Mouse (Mus musculus) stomach, embryonic 16.5 days (tissue): Measurements from ENCODE around the gene Srgap3. TPM values are rescaled to one million over a fixed set of nuclear protein-coding genes. Genes with fewer than 3 reads are reported as not detected.
A peak's percentile ranks its signal among the peaks of the same experiment; 100 is the strongest.

Experiments used
- ATAC-seq: fragments of 200-750 bp; cut with Nextera tagmentation; 2 replicates; pipeline ENCODE4 v1.8.0; 2017; ENCODE audit warnings: moderate number of reproducible peaks, moderate TSS enrichment; ENCODE audit not compliant: insufficient read depth, low FRiP score
- H3K27ac ChIP-seq: fragments of 300-500 bp; sonication (generic); 2 replicates; pipeline ENCODE4 v1.5.1; 2014; ENCODE audit warnings: low read length
- H3K27me3 ChIP-seq: fragments of 300-500 bp; sonication (generic); 2 replicates; pipeline ENCODE4 v1.6.1; 2014; ENCODE audit warnings: low read length, control low read depth, mixed read lengths; ENCODE audit not compliant: control insufficient read depth, insufficient read depth
- H3K36me3 ChIP-seq: fragments of 300-500 bp; sonication (generic); 2 replicates; pipeline ENCODE4 v1.6.1; 2014; ENCODE audit warnings: low read length; ENCODE audit not compliant: control insufficient read depth, insufficient read depth
- H3K4me1 ChIP-seq: fragments of 300-500 bp; sonication (generic); 2 replicates; pipeline ENCODE4 v1.6.1; 2014; ENCODE audit warnings: low read length, control low read depth, mixed read lengths; ENCODE audit not compliant: control insufficient read depth, insufficient read depth
- H3K4me2 ChIP-seq: fragments of 300-500 bp; sonication (generic); 2 replicates; pipeline ENCODE4 v1.6.1; 2014; ENCODE audit warnings: low read depth, low read length, mixed read lengths
- H3K4me3 ChIP-seq: fragments of 300-500 bp; sonication (generic); replicated peaks from 2 replicates; pipeline ENCODE4 v1.5.1; 2014; ENCODE audit warnings: mild to moderate bottlenecking, low read length
- H3K9ac ChIP-seq: fragments of 300-500 bp; sonication (generic); 2 replicates; pipeline ENCODE4 v1.6.1; 2014; ENCODE audit warnings: low read length
- H3K9me3 ChIP-seq: fragments of 300-500 bp; sonication (generic); replicated peaks from 2 replicates; pipeline ENCODE4 v1.6.1; 2016; ENCODE audit warnings: low read length, control low read depth; ENCODE audit not compliant: control insufficient read depth
- WGBS: fragments of 180-500 bp; shearing (Covaris S2); extraction: QIAGEN DNeasy Blood & Tissue Kit; methylation state at CpG from one replicate; pipeline ENCODE4 v1.1.7; 2014; 5-methylcytosine and 5-hydroxymethylcytosine counted together
- polyA plus RNA-seq: library from polyadenylated mRNA; unstranded; fragments of >200 nt; fragmentation: Nextera tagmentation; extraction: Ambion mirVana; gene quantifications from 2 replicates; pipeline ENCODE4 v1.2.1, GENCODE M21; 2015

The Srgap3 gene
- polyA plus RNA-seq, 1 experiment from 2014 or later, result 6.9 TPM

DNA sequence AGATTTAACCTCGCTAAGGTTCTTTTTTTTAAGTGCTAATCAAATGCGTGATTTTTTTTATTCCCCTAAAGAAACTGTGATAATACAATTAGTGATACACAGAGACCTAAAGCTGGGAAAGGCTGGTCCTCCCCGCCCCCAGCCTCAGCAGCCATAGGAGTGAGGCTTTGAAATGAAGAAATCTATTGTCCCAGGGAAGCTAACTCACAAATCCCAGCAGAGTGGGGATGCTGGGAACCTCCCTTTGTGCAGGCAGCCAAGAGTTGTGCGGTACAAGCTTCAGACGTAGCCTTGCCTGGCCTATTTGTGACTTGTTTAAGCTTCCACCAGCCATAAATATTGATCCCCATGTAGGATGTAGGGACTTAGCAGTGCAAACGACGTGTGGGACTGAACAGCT, 43.8 kb downstream of the Srgap3 start:
- Histone ChIP-seq H3K9me3 (no peaks in the 10 kb centered on the region), H3K27ac (peak overlapping the region; percentile 30; the same call in 1 of the 2 replicates), H3K4me3 (no peak overlapping the region), H3K4me2 (no peak overlapping the region), H3K27me3 (no peaks in the 10 kb centered on the region), H3K4me1 (peaks cover 10% of the 10 kb centered on the region), H3K9ac (0 out of 2 replicates have a peak overlapping the region, but pooled peaks have one; percentile 13), H3K36me3 (no peaks in the 10 kb centered on the region)
- WGBS, result 19% methylated on average over 7 of the region's 7 CpGs
- ATAC-seq, result no peak

DNA sequence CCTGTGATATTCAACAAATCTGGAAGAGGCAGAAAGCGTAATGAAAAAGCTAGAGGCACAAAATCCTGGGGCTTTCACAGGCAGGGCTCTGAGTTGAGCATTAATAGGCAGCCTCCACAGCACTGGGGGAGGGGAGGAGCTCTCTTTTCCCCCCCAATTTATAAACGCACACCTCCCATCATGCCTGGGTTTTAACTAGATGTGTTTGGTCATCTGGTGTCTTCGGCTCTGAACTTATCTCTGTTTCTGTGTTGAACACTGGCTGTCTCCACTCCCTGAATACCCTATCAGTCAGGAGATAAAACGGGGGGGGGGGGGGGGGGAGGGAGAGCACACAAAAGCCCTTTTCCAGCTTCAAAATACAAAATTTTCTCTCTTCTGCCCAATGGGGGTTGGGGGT, 44.3 kb downstream of the Srgap3 start:
- Histone ChIP-seq H3K4me3 (no peak overlapping the region), H3K9ac (no peak overlapping the region), H3K4me2 (no peak overlapping the region), H3K27me3 (no peaks in the 10 kb centered on the region), H3K4me1 (peaks cover 10% of the 10 kb centered on the region), H3K36me3 (no peaks in the 10 kb centered on the region), H3K9me3 (no peaks in the 10 kb centered on the region), H3K27ac (no peak overlapping the region)
- no peak for ATAC-seq
- WGBS, result 31% methylated on average over 4 of the region's 4 CpGs

DNA sequence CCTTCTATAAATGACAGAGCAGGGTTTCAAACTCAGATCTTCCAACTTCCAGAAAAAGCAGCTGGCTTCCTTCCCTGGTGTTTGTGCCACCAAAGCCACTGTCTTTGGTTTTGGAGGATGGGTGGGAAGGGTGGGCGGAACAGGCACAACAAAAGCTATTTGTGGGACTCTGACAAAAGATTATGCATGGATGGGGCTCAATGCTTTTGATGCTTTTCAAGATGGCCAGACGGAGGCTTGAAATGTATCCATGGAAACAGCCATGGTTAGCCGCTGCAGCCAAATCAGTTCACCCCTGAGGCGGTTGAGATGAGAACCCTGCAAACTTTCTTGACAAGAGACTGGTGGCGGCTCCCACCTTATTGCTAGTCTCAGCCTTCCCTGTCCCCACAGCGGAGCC, 46.8 kb downstream of the Srgap3 start:
- Histone ChIP-seq H3K27ac (no peak overlapping the region), H3K9ac (no peak overlapping the region), H3K27me3 (no peaks in the 10 kb centered on the region), H3K4me2 (no peak overlapping the region), H3K4me1 (peaks cover 10% of the 10 kb centered on the region), H3K4me3 (no peak overlapping the region), H3K36me3 (no peaks in the 10 kb centered on the region), H3K9me3 (no peaks in the 10 kb centered on the region)
- ATAC-seq, result no peak
- WGBS, result 91% methylated on average over 6 of the region's 6 CpGs

DNA sequence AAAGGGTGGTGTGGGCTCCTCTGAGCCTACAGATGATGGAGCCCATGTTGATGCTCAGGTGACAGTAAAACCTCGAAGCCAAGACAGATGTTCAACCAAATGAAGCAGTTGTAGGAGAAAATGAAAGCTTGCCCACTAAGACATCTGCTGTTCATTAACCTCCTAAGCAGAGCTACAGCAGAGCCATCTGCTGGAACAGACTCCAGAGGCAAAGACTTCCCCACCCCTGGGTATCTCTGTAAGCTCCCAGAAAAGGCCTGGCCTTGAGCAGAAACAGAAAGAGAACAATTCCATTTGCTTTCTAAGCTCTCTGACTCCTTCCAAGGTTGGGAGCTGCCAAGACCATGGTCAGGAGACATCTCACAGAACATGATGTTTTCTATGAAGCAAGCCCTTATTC, 47.4 kb downstream of the Srgap3 start:
- 47% methylated on average over 1 of the region's 1 CpGs for WGBS
- Histone ChIP-seq H3K4me3 (no peak overlapping the region), H3K27me3 (no peaks in the 10 kb centered on the region), H3K4me2 (no peak overlapping the region), H3K36me3 (no peaks in the 10 kb centered on the region), H3K9ac (no peak overlapping the region), H3K27ac (no peak overlapping the region), H3K9me3 (no peaks in the 10 kb centered on the region), H3K4me1 (peaks cover 10% of the 10 kb centered on the region)
- ATAC-seq, result no peak

DNA sequence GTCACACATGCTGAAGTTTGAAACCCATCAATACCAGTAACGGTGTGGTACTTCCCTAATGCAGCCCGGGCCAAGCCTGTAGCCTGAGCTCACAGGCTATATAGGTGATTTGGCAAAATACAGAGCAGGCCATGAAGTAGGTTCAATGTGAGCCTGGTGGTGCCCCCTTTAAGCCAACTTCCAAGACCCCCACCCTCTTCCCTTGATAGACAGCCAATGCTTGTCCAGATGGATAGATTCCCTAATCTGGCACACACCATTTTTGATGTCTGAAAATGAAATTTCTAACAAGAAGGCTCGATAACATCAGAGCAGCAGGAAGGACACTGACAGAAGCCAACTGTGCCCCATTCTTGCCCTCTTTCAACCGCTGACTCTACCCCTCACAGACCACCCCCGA, 47.8 kb downstream of the Srgap3 start:
- no peak for ATAC-seq
- H3K27me3 ChIP-seq, result no peaks in the 10 kb centered on the region
- WGBS, result 74% methylated on average over 5 of the region's 5 CpGs
- no peak overlapping the region for H3K27ac ChIP-seq
- H3K4me1 ChIP-seq, result peaks cover 10% of the 10 kb centered on the region
- H3K36me3 ChIP-seq, result no peaks in the 10 kb centered on the region
- no peak overlapping the region for H3K9ac ChIP-seq
- H3K4me3 ChIP-seq, result no peak overlapping the region
- H3K4me2 ChIP-seq, result no peak overlapping the region
- H3K9me3 ChIP-seq, result no peaks in the 10 kb centered on the region

DNA sequence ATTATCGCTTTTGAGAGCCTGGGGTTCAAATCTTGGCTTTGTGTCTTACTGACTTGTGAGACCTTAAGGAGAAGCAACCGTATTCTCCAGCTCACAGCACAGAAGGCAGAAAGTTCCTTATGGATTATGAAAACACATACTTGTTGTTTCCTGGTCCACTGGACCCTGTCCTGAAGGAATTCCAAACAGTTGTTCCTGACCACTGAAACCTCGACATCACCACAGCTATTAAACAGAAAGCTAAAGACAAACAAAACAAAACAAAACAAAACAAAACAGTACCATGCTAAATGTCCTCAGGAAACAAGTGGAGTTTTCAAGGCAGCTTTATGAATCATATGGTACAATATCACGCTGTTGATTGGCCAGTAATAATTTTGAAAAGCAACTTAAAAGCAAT, 48.6 kb downstream of the Srgap3 start:
- no peak overlapping the region for H3K27ac ChIP-seq
- WGBS, result 61% methylated on average over 4 of the region's 4 CpGs
- no peak for ATAC-seq
- no peak overlapping the region for H3K4me3 ChIP-seq
- H3K4me1 ChIP-seq, result peaks cover 9% of the 10 kb centered on the region
- no peak overlapping the region for H3K9ac ChIP-seq
- H3K9me3 ChIP-seq, result no peaks in the 10 kb centered on the region
- no peak overlapping the region for H3K4me2 ChIP-seq
- no peaks in the 10 kb centered on the region for H3K27me3 ChIP-seq
- no peaks in the 10 kb centered on the region for H3K36me3 ChIP-seq

DNA sequence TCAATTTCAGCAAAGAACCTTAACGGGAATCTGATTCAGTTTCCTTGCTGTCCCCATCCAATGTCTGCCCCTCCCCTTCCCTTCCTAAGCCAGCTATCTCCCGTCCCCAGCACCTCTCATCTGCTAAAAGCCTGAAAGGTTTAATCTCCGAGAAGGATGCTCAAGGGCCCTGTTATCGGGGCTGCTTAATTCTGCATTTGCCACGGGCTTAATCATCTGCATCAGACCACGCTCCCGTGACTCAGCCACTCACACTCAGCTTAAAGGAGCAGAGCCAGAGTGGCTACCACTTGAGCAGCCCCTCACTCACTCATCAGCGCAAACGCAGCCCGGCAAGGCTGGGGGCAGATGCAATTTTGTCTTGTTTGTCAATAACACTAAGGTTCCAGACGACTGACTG, 50.7 kb downstream of the Srgap3 start:
- Histone ChIP-seq H3K27me3 (no peaks in the 10 kb centered on the region), H3K36me3 (no peaks in the 10 kb centered on the region), H3K27ac (no peak overlapping the region), H3K9ac (no peak overlapping the region), H3K4me3 (no peak overlapping the region), H3K4me1 (peaks cover 4% of the 10 kb centered on the region; the same call in 1 of the 2 replicates), H3K9me3 (no peaks in the 10 kb centered on the region), H3K4me2 (no peak overlapping the region)
- 71% methylated on average over 11 of the region's 11 CpGs for WGBS
- ATAC-seq, result no peak

DNA sequence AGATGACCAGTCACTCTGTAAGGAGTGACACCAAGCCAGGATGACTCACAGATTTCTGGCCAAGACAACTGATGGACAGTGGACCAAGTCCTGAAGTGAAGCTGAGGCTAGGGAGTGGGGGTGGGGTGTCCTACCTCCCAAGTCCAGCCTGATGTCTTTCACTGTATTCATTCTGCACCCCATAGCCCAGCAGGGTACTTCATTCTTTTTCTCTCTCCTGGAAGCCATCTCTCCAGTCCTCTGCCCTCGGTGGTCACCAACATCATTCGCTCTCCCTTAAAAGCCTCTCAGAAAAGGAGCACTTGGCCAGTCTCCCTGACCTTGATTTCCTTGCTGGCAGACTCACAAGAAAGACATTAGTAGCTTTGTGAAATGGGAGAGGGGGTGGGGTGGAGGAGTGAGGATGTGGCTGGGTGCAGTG, 56.7 kb downstream of the Srgap3 start:
- Histone ChIP-seq H3K9me3 (no peaks in the 10 kb centered on the region), H3K4me3 (no peak overlapping the region), H3K27ac (no peak overlapping the region), H3K9ac (no peak overlapping the region), H3K4me1 (peaks cover 18% of the 10 kb centered on the region), H3K27me3 (no peaks in the 10 kb centered on the region), H3K36me3 (no peaks in the 10 kb centered on the region), H3K4me2 (no peak overlapping the region)
- 66% methylated on average over 2 of the region's 2 CpGs for WGBS
- no peak for ATAC-seq

DNA sequence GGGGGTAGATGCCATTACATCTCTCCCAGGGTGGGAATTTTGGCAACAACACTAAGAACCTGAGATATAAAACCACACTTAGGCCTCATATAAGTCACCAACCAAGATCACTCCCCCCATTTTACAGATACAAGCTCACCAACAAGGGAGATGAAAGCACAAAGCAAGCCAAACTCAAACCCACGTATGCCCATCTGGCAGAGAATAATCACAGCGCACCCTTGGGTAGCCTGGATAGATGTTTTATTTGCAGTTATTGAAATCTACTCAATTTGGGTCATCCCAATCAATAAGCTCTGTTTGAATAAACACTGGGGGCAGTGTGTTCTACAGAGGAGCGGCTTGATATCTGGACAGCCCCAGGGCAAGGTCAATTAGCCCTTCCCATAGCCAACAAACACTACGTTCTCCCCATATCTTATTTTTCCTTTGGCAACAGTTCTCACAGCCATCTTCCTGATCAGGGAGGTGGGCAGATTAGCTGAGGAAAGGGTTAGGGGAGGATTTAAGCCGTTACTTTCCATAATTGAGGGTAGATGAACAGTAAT, 63.4 kb downstream of the Srgap3 start:
- no peaks in the 10 kb centered on the region for H3K27me3 ChIP-seq
- H3K9ac ChIP-seq, result no peak overlapping the region
- H3K9me3 ChIP-seq, result no peaks in the 10 kb centered on the region
- no peaks in the 10 kb centered on the region for H3K36me3 ChIP-seq
- WGBS, result 74% methylated on average over 5 of the region's 5 CpGs
- 0 out of 2 replicates have a peak, but pooled peaks cover 3% of the 10 kb centered on the region for H3K4me1 ChIP-seq
- H3K4me2 ChIP-seq, result no peak overlapping the region
- H3K4me3 ChIP-seq, result no peak overlapping the region
- no peak overlapping the region for H3K27ac ChIP-seq
- no peak for ATAC-seq
